Mouse (Mus musculus): ENCODE data around the gene Hmg20b. TPM values are rescaled to one million over a fixed set of nuclear protein-coding genes. Genes with fewer than 3 reads are reported as not detected.
A peak's percentile ranks its signal among the peaks of the same experiment; 100 is the strongest.

The Hmg20b gene
- total and polyA plus RNA-seq, 3 experiments = 7.9 to 39.6 (median 18.7) TPM

DNA sequence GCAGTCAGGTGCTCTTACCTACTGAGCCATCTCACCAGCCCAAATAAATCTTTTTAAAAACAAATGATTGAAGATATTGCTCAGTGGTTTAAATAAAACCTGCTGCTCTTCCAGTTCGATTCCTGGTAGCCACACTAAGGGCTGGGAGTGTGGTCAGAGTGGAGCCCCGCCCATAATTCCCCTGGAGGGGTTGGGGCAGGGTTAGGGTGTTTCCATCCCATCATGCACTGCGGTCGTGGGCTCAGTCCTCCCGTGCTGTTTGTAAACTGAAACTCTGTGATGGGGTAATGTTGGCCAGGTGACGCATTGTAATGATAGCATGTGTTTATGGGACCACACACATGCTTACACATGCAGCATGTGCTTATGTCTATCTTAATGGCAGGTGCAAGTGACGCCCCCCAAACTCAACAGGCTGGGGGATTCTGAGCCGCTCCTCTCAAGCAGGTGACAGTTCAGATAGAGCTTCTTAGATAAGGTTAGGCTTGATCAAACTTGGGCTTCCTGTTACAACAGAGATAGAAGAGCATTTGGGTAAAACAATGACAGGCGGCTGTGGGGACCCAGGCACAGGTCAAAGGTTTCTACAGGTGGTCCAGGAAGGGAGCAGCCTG lies 1.5 kb upstream of the Hmg20b start:
- H3K9me3 ChIP-seq (replicated peaks; ENCODE audit: low read length) = no peaks in the 10 kb centered on the region
- no peak for TF ChIP-seq USF1 (IDR thresholded peaks at IDR 0.05; ENCODE audit: low read depth, low read length)
- no peak for TF ChIP-seq GABPA (IDR thresholded peaks at IDR 0.05; ENCODE audit: insufficient replicate concordance, low read depth, low read length)
- TF ChIP-seq PAX5 (IDR thresholded peaks at IDR 0.05; ENCODE audit: low read length) = no peak
- no peak for TF ChIP-seq ZMIZ1 (IDR thresholded peaks at IDR 0.05; ENCODE audit: low read depth, low read length)
- TF ChIP-seq ZKSCAN1 (IDR thresholded peaks at IDR 0.05; ENCODE audit: borderline replicate concordance, low read depth, low read length) = 0 out of 2 replicates have a peak, but pooled peaks have one; percentile 34
- no peak for TF ChIP-seq JUN (IDR thresholded peaks at IDR 0.05; ENCODE audit: insufficient read depth, low read depth, low read length)
- peak; percentile 62 for TF ChIP-seq SIN3A (IDR thresholded peaks at IDR 0.05; ENCODE audit: low read length)
- TF ChIP-seq NELFE (IDR thresholded peaks at IDR 0.05; ENCODE audit: low read depth, low read length) = peak; percentile 40; the same call in 1 of the 2 replicates
- no peak for TF ChIP-seq ELF1 (IDR thresholded peaks at IDR 0.05; ENCODE audit: low read depth, low read length)
- peak; percentile 71 for TF ChIP-seq BHLHE40 (IDR thresholded peaks at IDR 0.05; ENCODE audit: low read depth, low read length)
- TF ChIP-seq ZNF384 (IDR thresholded peaks at IDR 0.05; ENCODE audit: low read depth, low read length) = no peak
- no peak for TF ChIP-seq E2F4 (IDR thresholded peaks at IDR 0.05; ENCODE audit: insufficient replicate concordance, low read depth, low read length)
- TF ChIP-seq ETS1 (conservative IDR thresholded peaks at IDR 0.05; ENCODE audit: low read depth, low read length) = no peak; the same call in 1 of the 2 replicates
- peak; percentile 83 for TF ChIP-seq MAX (IDR thresholded peaks at IDR 0.05; ENCODE audit: low read length)
- 0 out of 2 replicates have a peak, but pooled peaks have one; percentile 10 for TF ChIP-seq MYC (IDR thresholded peaks at IDR 0.05; ENCODE audit: low read depth, low read length)
- 0 out of 2 replicates have a peak, but pooled peaks have one; percentile 28 for TF ChIP-seq MEF2A (IDR thresholded peaks at IDR 0.05; ENCODE audit: borderline replicate concordance, low read depth, low read length)
- 0 out of 2 replicates have a peak, but pooled peaks have one; percentile 41 for TF ChIP-seq TCF12 (IDR thresholded peaks at IDR 0.05; ENCODE audit: low read depth, low read length)
- no peak for TF ChIP-seq IRF4 (IDR thresholded peaks at IDR 0.05; ENCODE audit: low read depth, low read length)
- peak; percentile 22; the same call in 1 of the 2 replicates for TF ChIP-seq EP300 (IDR thresholded peaks at IDR 0.05; ENCODE audit: low read length)
- no peak for TF ChIP-seq ZC3H11A (IDR thresholded peaks at IDR 0.05; ENCODE audit: low read depth, low read length)
- TF ChIP-seq RAD21 (IDR thresholded peaks at IDR 0.05; ENCODE audit: low read depth, low read length) = no peak
- no peak for TF ChIP-seq UBTF (IDR thresholded peaks at IDR 0.05; ENCODE audit: low read depth, low read length)
- TF ChIP-seq USF2 (conservative IDR thresholded peaks at IDR 0.05; ENCODE audit: low read depth, low read length) = no peak
- TF ChIP-seq RCOR1 (conservative IDR thresholded peaks at IDR 0.05; ENCODE audit: low read depth, low read length) = no peak
- TF ChIP-seq JUND (conservative IDR thresholded peaks at IDR 0.05; ENCODE audit: low read depth, low read length) = no peak
- TF ChIP-seq MXI1 (IDR thresholded peaks at IDR 0.05; ENCODE audit: low read depth, low read length) = peak; percentile 59; the same call in 1 of the 2 replicates
- no peak for TF ChIP-seq CHD2 (IDR thresholded peaks at IDR 0.05; ENCODE audit: low read length)
- no peak for TF ChIP-seq SMC3 (IDR thresholded peaks at IDR 0.05; ENCODE audit: low read depth, low read length)
- TF ChIP-seq HCFC1 (IDR thresholded peaks at IDR 0.05; ENCODE audit: low read depth, low read length) = peak; percentile 28; the same call in 1 of the 2 replicates
- TF ChIP-seq POLR2A (IDR thresholded peaks at IDR 0.05; ENCODE audit: low read depth, low read length) = peak; percentile 56
- TF ChIP-seq NRF1 (IDR thresholded peaks at IDR 0.05; ENCODE audit: low read depth, low read length) = no peak
- no peak for TF ChIP-seq CHD1 (IDR thresholded peaks at IDR 0.05; ENCODE audit: low read depth, low read length)
- no peak for TF ChIP-seq KAT2A (IDR thresholded peaks at IDR 0.05; ENCODE audit: insufficient replicate concordance, low read length)
- TF ChIP-seq TBP (conservative IDR thresholded peaks at IDR 0.05; ENCODE audit: low read depth, low read length) = 0 out of 2 replicates have a peak, but pooled peaks have one; percentile 39
- TF ChIP-seq CTCF (conservative IDR thresholded peaks at IDR 0.05 in 1 of 2, IDR thresholded peaks at IDR 0.05 in 1 of 2; ENCODE audit: low read depth in 2 of 2, low read length in 2 of 2) = no peak
- TF ChIP-seq POLR2AphosphoS2 (IDR thresholded peaks at IDR 0.05; ENCODE audit: low read depth, low read length) = no peak; the same call in 1 of the 2 replicates
- TF ChIP-seq MAFK (IDR thresholded peaks at IDR 0.05; ENCODE audit: insufficient replicate concordance, low read length) = no peak
- TF ChIP-seq MAZ (IDR thresholded peaks at IDR 0.05; ENCODE audit: low read depth, low read length) = peak; percentile 82; the same call in 1 of the 2 replicates
- in situ Hi-C loops (cut with MboI; ENCODE audit: low pct_ligation_motif_present, low pct_unique_long_range_greater_than_20kb, low sequenced_read_pairs) = loop anchor here (10.0 kb wide), 1 partner anchor 157 kb away; no protein-coding TSS in a partner anchor
- no peak overlapping the region for H3K27ac ChIP-seq (ENCODE audit: insufficient read depth, low read depth)
- H3K4me2 ChIP-seq (ENCODE audit: insufficient read depth, low read depth, poor library complexity, severe bottlenecking) = peak overlapping the region; percentile 54
- H3K36me3 ChIP-seq (replicated peaks in 1 of 2; ENCODE audit: control insufficient read depth in 1 of 2, insufficient read depth in 1 of 2, low read length in 1 of 2) = peaks cover 16 to 21% of the 10 kb centered on the region in 2 experiments
- H3K4me1 ChIP-seq (ENCODE audit: control insufficient read depth in 1 of 2, insufficient read depth in 2 of 2) = peaks cover 13 to 49% of the 10 kb centered on the region in 2 experiments
- peak overlapping the region; percentile 2; the same call in 1 of the 2 replicates for H3K9ac ChIP-seq (ENCODE audit: insufficient read depth, low read depth)
- H3K27me3 ChIP-seq (replicated peaks) = no peaks in the 10 kb centered on the region
- dilution Hi-C loops (cut with MboI; ENCODE audit: extremely low pct_ligation_motif_present, extremely low pct_unique_long_range_greater_than_20kb, low sequenced_read_pairs) = no loop called here
- peak; percentile 75 for DNase-seq (ENCODE audit: extremely low read depth)
- H3K79me2 ChIP-seq (replicated peaks; ENCODE audit: control insufficient read depth, extremely low read depth, insufficient read depth, poor library complexity, severe bottlenecking) = no peaks in the 10 kb centered on the region
- peak overlapping the region in 2 of 3 experiments; percentile 15 to 32 for H3K4me3 ChIP-seq (replicated peaks in 1 of 3; ENCODE audit: low read depth in 2 of 3, low read length in 2 of 3, poor library complexity in 1 of 3)
